Comparison of ENCODE assay signal across 32 mouse cellular contexts in genomic region chr3:33727915-33728314, GRCm38 (mm10).
"Had no signal": no experiment of that assay in that cellular context is flagged by ENCODE, and none has a peak within 500 bp of the region (broad histone marks: within the 10 kb centered on the region; RNA-seq: fewer than 3 reads in every experiment).

No protein-coding gene starts in this region.

- DNase-seq: heart, postnatal 10 days; heart, postnatal 14 days; heart, postnatal 36 days; heart, postnatal 4 days; kidney, adult 11 months; kidney, adult 18-20 months; kidney, adult 2 months; kidney, adult 8-10 months; kidney, adult 9 months; kidney, postnatal 10 days; kidney, postnatal 14 days; kidney, postnatal 25 days; kidney, postnatal 4 days; layer of hippocampus, adult 9-11 months; layer of hippocampus, postnatal 36 days had no signal

- H3K27ac ChIP-seq: heart, embryonic 13.5 days; heart, embryonic 15.5 days; hindbrain, embryonic 10.5 days; hindbrain, embryonic 12.5 days; hindbrain, embryonic 13.5 days; hindbrain, embryonic 14.5 days; hindbrain, embryonic 15.5 days; hindbrain, postnatal 0 days; intestine, embryonic 15.5 days; kidney, embryonic 15.5 days; kidney, postnatal 0 days; layer of hippocampus, adult 2 months had no signal

- H3K4me1 ChIP-seq: heart, embryonic 12.5 days; heart, embryonic 13.5 days; heart, embryonic 15.5 days; hindbrain, embryonic 10.5 days; hindbrain, embryonic 12.5 days; hindbrain, embryonic 13.5 days; hindbrain, embryonic 15.5 days; intestine, embryonic 15.5 days; kidney, embryonic 15.5 days had no signal

- H3K4me3 ChIP-seq: heart, embryonic 12.5 days; heart, embryonic 13.5 days; heart, embryonic 15.5 days; hindbrain, embryonic 10.5 days; hindbrain, embryonic 12.5 days; hindbrain, embryonic 13.5 days; hindbrain, embryonic 15.5 days; intestine, embryonic 15.5 days; kidney, embryonic 15.5 days; layer of hippocampus, adult 2 months had no signal

- ATAC-seq: hindbrain, embryonic 16.5 days; hindbrain, postnatal 0 days; inflammation-experienced regulatory T-cells, adult 6 months; intestine, embryonic 15.5 days; intestine, embryonic 16.5 days; intestine, postnatal 0 days had no signal
